Mouse (Mus musculus) natural killer cell, adult 2 months (primary cell): Measurements from ENCODE around the gene Cdkn1c.

Source experiments
- DNase-seq, 2 experiments: peaks; one replicate each; pipeline ENCODE4 v3.0.0; 2022; ENCODE audit warnings: low spot score in 2 of 2

The Cdkn1c gene

GRCm38 (mm10) chr7:143460874-143461273 is at the start of gene Cdkn1c:
Gene Cdkn1c, minus strand, starts transcription at chr7:143461050.
- DNase-seq: peak; percentile 75 to 83

- DNase-seq: no peak
Measured at GRCm38 (mm10) chr7:143509566-143509965, 48.7 kb upstream of the Cdkn1c start.

GRCm38 (mm10) chr7:143506675-143507074 is 45.8 kb upstream of the Cdkn1c start:
- DNase-seq: peak in 1 of 2 experiments; percentile 45

- DNase-seq: no peak
Measured at GRCm38 (mm10) chr7:143506271-143506670, 45.4 kb upstream of the Cdkn1c start.

GRCm38 (mm10) chr7:143505823-143506222 is 45.0 kb upstream of the Cdkn1c start:
- DNase-seq: peak; percentile 47 to 71

- no peak for DNase-seq
Measured at GRCm38 (mm10) chr7:143505411-143505810, 44.6 kb upstream of the Cdkn1c start.

- DNase-seq: no peak
Measured at GRCm38 (mm10) chr7:143503926-143504325, 43.1 kb upstream of the Cdkn1c start.

GRCm38 (mm10) chr7:143502418-143503200 is 41.8 kb upstream of the Cdkn1c start, which contains the start of gene Phlda2:
Gene Phlda2, minus strand, starts transcription at chr7:143503150.
- DNase-seq: no peak

GRCm38 (mm10) chr7:143501643-143502417 is 41.0 kb upstream of the Cdkn1c start:
- DNase-seq: no peak

GRCm38 (mm10) chr7:143500912-143501311 is 40.1 kb upstream of the Cdkn1c start:
- DNase-seq: peak in 1 of 2 experiments; percentile 22

GRCm38 (mm10) chr7:143498584-143498983 is 37.7 kb upstream of the Cdkn1c start:
- no peak for DNase-seq

GRCm38 (mm10) chr7:143495104-143495961 is 34.5 kb upstream of the Cdkn1c start:
- DNase-seq: no peak

GRCm38 (mm10) chr7:143493616-143494126 is 32.8 kb upstream of the Cdkn1c start:
- DNase-seq: no peak

- DNase-seq: no peak
Measured at GRCm38 (mm10) chr7:143489735-143490134, 28.9 kb upstream of the Cdkn1c start.

GRCm38 (mm10) chr7:143482541-143482940 is 21.7 kb upstream of the Cdkn1c start:
- DNase-seq: no peak

- no peak for DNase-seq
Measured at GRCm38 (mm10) chr7:143481806-143482387, 21.0 kb upstream of the Cdkn1c start.

- peak in 1 of 2 experiments; percentile 53 for DNase-seq
Measured at GRCm38 (mm10) chr7:143480498-143480897, 19.6 kb upstream of the Cdkn1c start.

GRCm38 (mm10) chr7:143477800-143478199 is 16.9 kb upstream of the Cdkn1c start:
- DNase-seq: no peak

- no peak for DNase-seq
Measured at GRCm38 (mm10) chr7:143476702-143477335, 16.0 kb upstream of the Cdkn1c start.

- no peak for DNase-seq
Measured at GRCm38 (mm10) chr7:143475876-143476275, 15.0 kb upstream of the Cdkn1c start.

- DNase-seq: no peak
Measured at GRCm38 (mm10) chr7:143474811-143475210, 14.0 kb upstream of the Cdkn1c start.
